Mouse (Mus musculus) effector memory CD4-positive, alpha-beta T cell, adult 7 months (primary cell): ENCODE data around the gene Gas6. TPM values are rescaled to one million over a fixed set of nuclear protein-coding genes. Genes with fewer than 3 reads are reported as not detected.

Experiments used
- polyA plus RNA-seq: library from polyadenylated mRNA; unstranded; fragments of 100-300 nt; shearing (Covaris generic); gene quantifications from one replicate; pipeline ENCODE4 v1.2.1, GENCODE M21; 2017

Gas6 gene
- not detected for polyA plus RNA-seq

GRCm38 (mm10) chr8:13493858-13494631 is at the start of gene Gas6:
TSS of gene Gas6 (minus strand) at chr8:13494490.

DNA sequence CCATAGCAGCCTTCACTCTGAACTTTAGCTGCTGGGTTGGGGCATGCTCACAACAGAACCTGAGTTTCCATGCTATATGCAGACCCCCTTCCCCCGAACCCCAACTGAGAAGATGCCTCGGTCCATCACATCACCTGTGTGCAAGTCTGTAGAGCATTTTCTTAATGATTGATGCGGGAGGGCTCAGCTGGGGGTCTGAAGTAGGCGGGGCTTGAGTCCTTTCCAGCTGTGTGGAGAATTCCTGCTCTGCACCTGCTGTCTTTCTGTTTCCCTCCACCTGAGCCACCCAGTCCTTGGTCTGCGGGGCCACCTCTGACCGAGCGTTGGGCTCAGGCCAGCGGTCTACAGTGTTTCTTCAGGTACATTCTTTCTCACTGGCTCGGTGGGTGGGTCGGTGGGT is 59.4 kb downstream of the Gas6 start, which contains the start of gene Tmem255b:
Gene Tmem255b, plus strand, starts transcription at position 301 of the 400 bp plus-strand sequence.

Other genes with a start within 250 kb of the Gas6 start
- not detected for gene Adprhl1, start 240.3 kb downstream of the Gas6 start, polyA plus RNA-seq
- 21.3 TPM for gene Dcun1d2, start 206.4 kb downstream of the Gas6 start, polyA plus RNA-seq
- gene Tmco3, start 206.3 kb downstream of the Gas6 start, polyA plus RNA-seq: 17.3 TPM
- 59.0 TPM for gene Tfdp1, start 155.7 kb downstream of the Gas6 start, polyA plus RNA-seq
- gene Atp4b, start 97.7 kb downstream of the Gas6 start, polyA plus RNA-seq: 0.56 TPM
- gene Grk1, start 89.4 kb downstream of the Gas6 start, polyA plus RNA-seq: not detected
- not detected for gene Tmem255b, start 59.3 kb downstream of the Gas6 start, polyA plus RNA-seq
- not detected for gene 1700029H14Rik, start 68.0 kb upstream of the Gas6 start, polyA plus RNA-seq
- 267 TPM for gene Rasa3, start 183.1 kb upstream of the Gas6 start, polyA plus RNA-seq
- not detected for gene Cfap97d2, start 211.4 kb upstream of the Gas6 start, polyA plus RNA-seq